Mouse (Mus musculus): ENCODE results near the gene Cbx6. TPM values are rescaled to one million over a fixed set of nuclear protein-coding genes. Genes with fewer than 3 reads are reported as not detected.

Cbx6 gene
- total and polyA plus RNA-seq, 2 experiments = 1.2 to 3.7 TPM

- DNase-seq (ENCODE audit: extremely low read depth, low read depth, low spot score) = no peak
- no peaks in the 10 kb centered on the region for H3K79me2 ChIP-seq (ENCODE audit: control insufficient read depth, insufficient read depth, low read length)
- H3K36me3 ChIP-seq (ENCODE audit: control insufficient read depth, insufficient read depth, low read length) = no peaks in the 10 kb centered on the region
- H3K4me1 ChIP-seq (ENCODE audit: control insufficient read depth, insufficient read depth, low read length) = no peaks in the 10 kb centered on the region
- H3K9ac ChIP-seq (ENCODE audit: low read depth, low read length) = no peak overlapping the region
- H3K4me3 ChIP-seq (ENCODE audit: insufficient read depth, low read depth, low read length) = no peak overlapping the region
- no peak for TF ChIP-seq POLR2A (IDR thresholded peaks at IDR 0.05; ENCODE audit: extremely low read depth, insufficient read depth, low read length)
- no peaks in the 10 kb centered on the region for H3K27me3 ChIP-seq (ENCODE audit: control insufficient read depth, insufficient read depth, low read length)
- no peak overlapping the region for H3K27ac ChIP-seq (replicated peaks; ENCODE audit: insufficient read depth, low read depth, low read length)
- 30% methylated on average over 19 of the region's 19 CpGs for WGBS
Observed at GRCm38 (mm10) chr15:79792455-79792854, 42.0 kb downstream of the Cbx6 start.

GRCm38 (mm10) chr15:79791502-79791901, 43.0 kb downstream of the Cbx6 start:
- Histone ChIP-seq H3K79me2 (ENCODE audit: control insufficient read depth, insufficient read depth, low read length) (no peaks in the 10 kb centered on the region), H3K4me3 (ENCODE audit: insufficient read depth, low read depth, low read length) (no peak overlapping the region), H3K9ac (ENCODE audit: low read depth, low read length) (no peak overlapping the region), H3K27ac (replicated peaks; ENCODE audit: insufficient read depth, low read depth, low read length) (no peak overlapping the region), H3K36me3 (ENCODE audit: control insufficient read depth, insufficient read depth, low read length) (no peaks in the 10 kb centered on the region), H3K4me1 (ENCODE audit: control insufficient read depth, insufficient read depth, low read length) (no peaks in the 10 kb centered on the region), H3K27me3 (ENCODE audit: control insufficient read depth, insufficient read depth, low read length) (no peaks in the 10 kb centered on the region)
- no peak for TF ChIP-seq POLR2A (IDR thresholded peaks at IDR 0.05; ENCODE audit: extremely low read depth, insufficient read depth, low read length)
- peak; percentile 11; the same call in 1 of the 2 replicates for TF ChIP-seq CTCF (IDR thresholded peaks at IDR 0.05; ENCODE audit: low read depth, low read length)
- no peak for DNase-seq (ENCODE audit: extremely low read depth, low read depth, low spot score)
- WGBS = 7% methylated on average over 12 of the region's 12 CpGs

- no peak overlapping the region for H3K9ac ChIP-seq (ENCODE audit: low read depth, low read length)
- H3K79me2 ChIP-seq (ENCODE audit: control insufficient read depth, insufficient read depth, low read length) = no peaks in the 10 kb centered on the region
- H3K4me1 ChIP-seq (ENCODE audit: control insufficient read depth, insufficient read depth, low read length) = no peaks in the 10 kb centered on the region
- 80% methylated on average over 6 of the region's 6 CpGs for WGBS
- no peak overlapping the region for H3K4me3 ChIP-seq (ENCODE audit: insufficient read depth, low read depth, low read length)
- no peaks in the 10 kb centered on the region for H3K27me3 ChIP-seq (ENCODE audit: control insufficient read depth, insufficient read depth, low read length)
- DNase-seq (ENCODE audit: extremely low read depth, low read depth, low spot score) = no peak
- TF ChIP-seq CTCF (IDR thresholded peaks at IDR 0.05; ENCODE audit: low read depth, low read length) (no peak), POLR2A (IDR thresholded peaks at IDR 0.05; ENCODE audit: extremely low read depth, insufficient read depth, low read length) (no peak)
- no peak overlapping the region for H3K27ac ChIP-seq (replicated peaks; ENCODE audit: insufficient read depth, low read depth, low read length)
- H3K36me3 ChIP-seq (ENCODE audit: control insufficient read depth, insufficient read depth, low read length) = no peaks in the 10 kb centered on the region
Observed at GRCm38 (mm10) chr15:79790905-79791304, 43.6 kb downstream of the Cbx6 start.

- WGBS = 58% methylated on average over 8 of the region's 8 CpGs
- Histone ChIP-seq H3K9ac (ENCODE audit: low read depth, low read length) (no peak overlapping the region), H3K36me3 (ENCODE audit: control insufficient read depth, insufficient read depth, low read length) (no peaks in the 10 kb centered on the region), H3K27ac (replicated peaks; ENCODE audit: insufficient read depth, low read depth, low read length) (no peak overlapping the region), H3K4me1 (ENCODE audit: control insufficient read depth, insufficient read depth, low read length) (no peaks in the 10 kb centered on the region), H3K79me2 (ENCODE audit: control insufficient read depth, insufficient read depth, low read length) (no peaks in the 10 kb centered on the region), H3K4me3 (ENCODE audit: insufficient read depth, low read depth, low read length) (no peak overlapping the region), H3K27me3 (ENCODE audit: control insufficient read depth, insufficient read depth, low read length) (no peaks in the 10 kb centered on the region)
- TF ChIP-seq POLR2A (IDR thresholded peaks at IDR 0.05; ENCODE audit: extremely low read depth, insufficient read depth, low read length) (no peak), CTCF (IDR thresholded peaks at IDR 0.05; ENCODE audit: low read depth, low read length) (no peak)
- no peak for DNase-seq (ENCODE audit: extremely low read depth, low read depth, low spot score)
Observed at GRCm38 (mm10) chr15:79790111-79790510, 44.4 kb downstream of the Cbx6 start.

GRCm38 (mm10) chr15:79787815-79788214, 46.7 kb downstream of the Cbx6 start:
- H3K27me3 ChIP-seq (ENCODE audit: control insufficient read depth, insufficient read depth, low read length) = no peaks in the 10 kb centered on the region
- 66% methylated on average over 8 of the region's 8 CpGs for WGBS

GRCm38 (mm10) chr15:79785056-79785455, 49.4 kb downstream of the Cbx6 start:
- H3K27me3 ChIP-seq (ENCODE audit: control insufficient read depth, insufficient read depth, low read length) = no peaks in the 10 kb centered on the region
- no peak for DNase-seq (ENCODE audit: extremely low read depth, low read depth, low spot score)
- TF ChIP-seq CTCF (IDR thresholded peaks at IDR 0.05; ENCODE audit: low read depth, low read length) = no peak
- TF ChIP-seq POLR2A (IDR thresholded peaks at IDR 0.05; ENCODE audit: extremely low read depth, insufficient read depth, low read length) = no peak
- H3K4me3 ChIP-seq (ENCODE audit: insufficient read depth, low read depth, low read length) = no peak overlapping the region
- no peak overlapping the region for H3K9ac ChIP-seq (ENCODE audit: low read depth, low read length)
- no peaks in the 10 kb centered on the region for H3K36me3 ChIP-seq (ENCODE audit: control insufficient read depth, insufficient read depth, low read length)
- H3K27ac ChIP-seq (replicated peaks; ENCODE audit: insufficient read depth, low read depth, low read length) = no peak overlapping the region
- no peaks in the 10 kb centered on the region for H3K79me2 ChIP-seq (ENCODE audit: control insufficient read depth, insufficient read depth, low read length)
- no peaks in the 10 kb centered on the region for H3K4me1 ChIP-seq (ENCODE audit: control insufficient read depth, insufficient read depth, low read length)
- 38% methylated on average over 1 of the region's 1 CpGs for WGBS

More at GRCm38 (mm10) chr15:79787815-79788214, 46.7 kb downstream of the Cbx6 start:
- no peak for DNase-seq (ENCODE audit: extremely low read depth, low read depth, low spot score)
- H3K4me3 ChIP-seq (ENCODE audit: insufficient read depth, low read depth, low read length) = no peak overlapping the region
- no peaks in the 10 kb centered on the region for H3K4me1 ChIP-seq (ENCODE audit: control insufficient read depth, insufficient read depth, low read length)
- H3K9ac ChIP-seq (ENCODE audit: low read depth, low read length) = no peak overlapping the region
- H3K27ac ChIP-seq (replicated peaks; ENCODE audit: insufficient read depth, low read depth, low read length) = no peak overlapping the region
- no peaks in the 10 kb centered on the region for H3K79me2 ChIP-seq (ENCODE audit: control insufficient read depth, insufficient read depth, low read length)
- TF ChIP-seq CTCF (IDR thresholded peaks at IDR 0.05; ENCODE audit: low read depth, low read length) (no peak), POLR2A (IDR thresholded peaks at IDR 0.05; ENCODE audit: extremely low read depth, insufficient read depth, low read length) (no peak)
- no peaks in the 10 kb centered on the region for H3K36me3 ChIP-seq (ENCODE audit: control insufficient read depth, insufficient read depth, low read length)
